Mouse (Mus musculus): ENCODE measurements at regions not wholly inside any gene's neighbourhood (a gene's known extent, or its start where the extent isn't known, plus 50 kb on each side); places are given as distances from the start of the nearest gene placed in this dataset.

DNA sequence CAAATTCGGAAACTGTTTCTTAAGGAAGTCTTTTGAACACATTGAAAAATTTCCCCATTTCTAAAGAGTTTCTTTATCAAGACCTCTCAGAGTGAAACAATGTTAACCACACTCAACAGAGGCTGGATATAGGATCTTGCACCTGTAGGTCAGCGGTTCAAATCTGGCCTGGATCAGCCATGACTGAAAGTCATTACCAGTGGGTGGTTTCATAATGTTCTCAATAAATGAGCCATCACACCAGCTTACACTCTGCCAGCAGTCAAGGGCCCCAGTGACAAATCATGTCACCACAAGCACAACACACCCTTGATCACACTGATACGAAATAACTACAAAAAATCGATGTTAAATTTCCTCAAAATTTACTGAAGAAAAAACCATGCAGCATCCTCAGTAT, 949.1 kb downstream of the Robo2 start:
- TF ChIP-seq POLR2A (IDR thresholded peaks at IDR 0.05; ENCODE audit: extremely low read depth, insufficient read depth, low read length) (no peak), CTCF (IDR thresholded peaks at IDR 0.05; ENCODE audit: extremely low read depth, insufficient read depth, low read length) (no peak)
- no peak overlapping the region for H3K27ac ChIP-seq (ENCODE audit: insufficient read depth, low read length)
- no peaks in the 10 kb centered on the region for H3K4me1 ChIP-seq (ENCODE audit: control insufficient read depth, insufficient read depth, low read length)
- no peak overlapping the region for H3K4me3 ChIP-seq (ENCODE audit: insufficient read depth, low read length)

DNA sequence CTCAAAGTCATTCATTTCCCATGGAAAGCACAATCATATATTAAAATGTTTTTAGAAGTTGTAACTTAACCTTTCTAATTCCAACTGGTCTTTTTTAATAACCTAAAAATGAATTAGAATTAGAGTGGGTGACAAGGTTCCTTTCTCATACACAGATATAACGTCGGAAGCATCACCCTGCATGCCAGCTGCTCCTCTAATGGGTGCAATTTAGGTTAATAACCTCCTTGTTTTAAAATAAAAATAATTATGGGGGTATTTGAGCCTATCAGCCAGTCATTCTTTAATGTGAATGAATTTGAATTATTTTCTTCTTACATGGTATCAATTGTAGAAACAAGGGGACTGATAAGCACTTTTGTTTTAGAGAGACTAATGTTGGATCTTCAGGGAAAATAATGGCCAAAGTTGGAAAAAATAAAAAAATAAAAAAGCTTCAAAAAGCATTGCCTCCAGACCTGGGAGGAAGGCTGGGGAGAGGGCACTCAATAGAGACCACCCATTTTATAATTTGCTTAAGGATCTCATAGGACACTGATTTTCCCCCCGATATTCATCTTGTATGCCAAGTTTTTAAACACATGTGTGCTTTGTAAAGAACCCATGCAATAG, 960.9 kb downstream of the Robo2 start:
- Histone ChIP-seq H3K4me3 (ENCODE audit: insufficient read depth, low read length) (no peak overlapping the region), H3K27ac (ENCODE audit: insufficient read depth, low read length) (no peak overlapping the region), H3K4me1 (ENCODE audit: control insufficient read depth, insufficient read depth, low read length) (no peaks in the 10 kb centered on the region)
- TF ChIP-seq POLR2A (IDR thresholded peaks at IDR 0.05; ENCODE audit: extremely low read depth, insufficient read depth, low read length): no peak
- no peak for TF ChIP-seq CTCF (IDR thresholded peaks at IDR 0.05; ENCODE audit: extremely low read depth, insufficient read depth, low read length)

DNA sequence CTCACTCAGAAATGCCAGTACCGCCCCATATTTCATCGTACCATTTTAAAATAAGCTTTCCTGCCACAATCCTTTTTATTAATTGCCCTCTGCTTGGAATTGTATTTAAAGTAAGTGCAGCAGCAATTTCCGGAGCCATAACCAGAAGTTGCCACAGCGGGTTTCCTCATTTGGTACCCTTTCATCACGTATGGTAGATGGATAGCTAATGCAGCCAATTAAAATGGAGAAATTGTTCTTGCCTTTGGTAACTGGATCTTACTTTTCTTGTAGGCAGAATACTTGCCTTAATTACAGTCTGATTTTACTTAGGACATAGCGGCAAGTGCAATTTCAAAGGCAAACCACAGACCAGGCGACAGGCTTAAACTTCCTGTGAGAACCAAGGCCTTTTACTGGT, 961.8 kb downstream of the Robo2 start:
- no peaks in the 10 kb centered on the region for H3K4me1 ChIP-seq (ENCODE audit: control insufficient read depth, insufficient read depth, low read length)
- H3K27ac ChIP-seq (ENCODE audit: insufficient read depth, low read length): no peak overlapping the region
- TF ChIP-seq POLR2A (IDR thresholded peaks at IDR 0.05; ENCODE audit: extremely low read depth, insufficient read depth, low read length): no peak
- no peak for TF ChIP-seq CTCF (IDR thresholded peaks at IDR 0.05; ENCODE audit: extremely low read depth, insufficient read depth, low read length)
- no peak overlapping the region for H3K4me3 ChIP-seq (ENCODE audit: insufficient read depth, low read length)

DNA sequence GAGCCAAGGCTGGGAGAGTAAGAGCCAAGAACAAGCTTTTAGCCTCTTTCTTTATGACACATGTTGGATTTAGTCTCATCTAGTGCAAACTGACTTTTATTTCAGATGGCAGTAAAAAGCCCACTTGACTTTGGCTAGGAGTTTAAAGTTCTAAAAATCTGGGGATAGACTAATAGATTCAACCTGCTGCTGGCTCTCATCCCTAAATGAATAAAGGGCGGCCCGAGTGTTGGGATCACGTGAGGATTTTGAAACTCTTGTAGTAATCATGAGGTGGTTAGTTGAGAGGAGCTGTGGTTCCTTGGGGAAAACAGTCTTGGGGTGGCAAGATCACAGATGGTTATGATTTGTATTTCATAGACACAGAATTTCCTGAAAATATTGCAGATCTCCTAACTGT, 975.9 kb downstream of the Robo2 start:
- TF ChIP-seq CTCF (IDR thresholded peaks at IDR 0.05; ENCODE audit: extremely low read depth, insufficient read depth, low read length): no peak
- no peak for TF ChIP-seq POLR2A (IDR thresholded peaks at IDR 0.05; ENCODE audit: extremely low read depth, insufficient read depth, low read length)
- no peak overlapping the region for H3K27ac ChIP-seq (ENCODE audit: insufficient read depth, low read length)
- H3K4me1 ChIP-seq (ENCODE audit: control insufficient read depth, insufficient read depth, low read length): no peaks in the 10 kb centered on the region
- no peak overlapping the region for H3K4me3 ChIP-seq (ENCODE audit: insufficient read depth, low read length)

DNA sequence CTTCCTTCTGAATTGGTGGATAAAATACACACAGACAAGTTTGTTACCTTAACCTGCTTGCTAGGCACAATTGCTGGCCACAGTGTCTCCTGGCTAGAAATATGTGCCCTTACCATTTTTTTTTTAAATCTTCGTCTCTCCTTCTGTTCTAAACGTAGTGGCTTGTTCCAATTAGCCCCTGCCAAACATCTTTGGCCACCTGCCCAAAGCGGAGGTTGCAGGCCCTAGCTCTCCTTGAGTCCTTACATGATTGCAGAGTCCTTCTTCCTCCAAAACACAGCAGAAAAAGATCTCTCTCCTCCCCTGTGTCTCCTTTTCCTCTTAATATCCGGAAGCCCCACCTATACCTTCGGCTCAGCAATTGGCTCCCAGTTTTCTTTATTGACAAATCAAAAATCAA, 986.8 kb downstream of the Robo2 start:
- no peak overlapping the region for H3K4me3 ChIP-seq (ENCODE audit: insufficient read depth, low read length)
- H3K4me1 ChIP-seq (ENCODE audit: control insufficient read depth, insufficient read depth, low read length): no peaks in the 10 kb centered on the region
- no peak overlapping the region for H3K27ac ChIP-seq (ENCODE audit: insufficient read depth, low read length)
- TF ChIP-seq POLR2A (IDR thresholded peaks at IDR 0.05; ENCODE audit: extremely low read depth, insufficient read depth, low read length) (no peak), CTCF (IDR thresholded peaks at IDR 0.05; ENCODE audit: extremely low read depth, insufficient read depth, low read length) (no peak)

DNA sequence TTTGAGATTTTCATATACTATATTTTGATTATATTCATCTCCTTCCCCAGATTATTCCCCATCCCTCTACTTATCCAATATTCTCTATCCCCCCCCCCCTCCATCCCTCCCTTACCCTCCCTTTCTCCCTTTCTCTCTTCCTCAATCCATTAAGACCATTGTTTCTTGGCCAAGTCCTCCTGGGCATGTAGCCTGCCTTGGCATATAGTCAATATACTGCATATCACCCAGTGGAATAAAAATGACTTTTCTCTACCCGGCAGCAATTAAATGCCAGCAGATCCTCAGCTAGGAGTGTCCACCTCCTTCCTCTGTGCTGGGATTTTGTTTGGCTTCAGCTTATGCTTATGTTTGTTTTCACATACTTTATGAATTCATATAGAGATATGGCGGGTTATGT, 987.3 kb downstream of the Robo2 start:
- H3K4me3 ChIP-seq (ENCODE audit: insufficient read depth, low read length): no peak overlapping the region
- no peak for TF ChIP-seq POLR2A (IDR thresholded peaks at IDR 0.05; ENCODE audit: extremely low read depth, insufficient read depth, low read length)
- TF ChIP-seq CTCF (IDR thresholded peaks at IDR 0.05; ENCODE audit: extremely low read depth, insufficient read depth, low read length): no peak
- no peaks in the 10 kb centered on the region for H3K4me1 ChIP-seq (ENCODE audit: control insufficient read depth, insufficient read depth, low read length)
- no peak overlapping the region for H3K27ac ChIP-seq (ENCODE audit: insufficient read depth, low read length)

DNA sequence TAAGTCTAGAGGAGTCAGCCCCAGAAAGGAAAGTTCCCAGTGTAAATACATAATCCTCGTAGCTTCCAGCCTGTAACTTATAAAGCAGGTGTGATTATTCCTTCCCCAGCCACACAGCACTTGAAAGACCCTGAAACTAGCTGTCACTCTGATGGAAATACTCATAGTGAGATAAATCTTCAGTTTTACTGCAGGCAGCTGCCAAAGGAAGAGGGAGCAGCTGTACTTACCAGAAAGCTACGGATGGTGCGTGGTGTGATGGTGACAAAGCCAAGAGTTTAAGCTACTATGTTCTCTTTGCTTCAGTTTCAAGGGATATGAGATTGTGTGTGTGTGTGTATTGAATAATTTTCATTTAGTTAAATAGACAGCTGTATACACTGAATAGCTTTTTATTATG, 1007.1 kb downstream of the Robo2 start:
- Histone ChIP-seq H3K4me1 (ENCODE audit: control insufficient read depth, insufficient read depth, low read length) (no peaks in the 10 kb centered on the region), H3K27ac (ENCODE audit: insufficient read depth, low read length) (no peak overlapping the region), H3K4me3 (ENCODE audit: insufficient read depth, low read length) (no peak overlapping the region)
- no peak for TF ChIP-seq POLR2A (IDR thresholded peaks at IDR 0.05; ENCODE audit: extremely low read depth, insufficient read depth, low read length)
- TF ChIP-seq CTCF (IDR thresholded peaks at IDR 0.05; ENCODE audit: extremely low read depth, insufficient read depth, low read length): no peak

DNA sequence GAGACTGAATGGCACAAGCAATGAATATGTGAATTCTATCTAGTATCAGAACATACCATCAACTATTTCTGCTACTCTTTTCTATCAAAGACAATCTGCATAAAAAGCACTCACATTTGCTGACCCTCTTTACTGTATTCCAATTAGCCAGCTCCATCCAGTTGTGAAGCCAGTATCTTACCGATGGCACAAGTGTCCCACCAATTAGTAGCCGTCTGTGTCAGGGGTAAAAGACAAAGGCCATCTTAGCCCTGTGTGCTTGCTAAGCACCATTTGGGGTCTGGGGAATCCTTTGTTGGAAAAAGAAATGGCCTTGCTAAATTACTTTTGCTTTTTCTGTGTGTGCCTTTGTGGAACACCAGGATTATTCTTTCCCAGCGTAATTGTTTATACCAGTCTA, 1007.5 kb downstream of the Robo2 start:
- no peaks in the 10 kb centered on the region for H3K4me1 ChIP-seq (ENCODE audit: control insufficient read depth, insufficient read depth, low read length)
- TF ChIP-seq POLR2A (IDR thresholded peaks at IDR 0.05; ENCODE audit: extremely low read depth, insufficient read depth, low read length): no peak
- no peak for TF ChIP-seq CTCF (IDR thresholded peaks at IDR 0.05; ENCODE audit: extremely low read depth, insufficient read depth, low read length)

DNA sequence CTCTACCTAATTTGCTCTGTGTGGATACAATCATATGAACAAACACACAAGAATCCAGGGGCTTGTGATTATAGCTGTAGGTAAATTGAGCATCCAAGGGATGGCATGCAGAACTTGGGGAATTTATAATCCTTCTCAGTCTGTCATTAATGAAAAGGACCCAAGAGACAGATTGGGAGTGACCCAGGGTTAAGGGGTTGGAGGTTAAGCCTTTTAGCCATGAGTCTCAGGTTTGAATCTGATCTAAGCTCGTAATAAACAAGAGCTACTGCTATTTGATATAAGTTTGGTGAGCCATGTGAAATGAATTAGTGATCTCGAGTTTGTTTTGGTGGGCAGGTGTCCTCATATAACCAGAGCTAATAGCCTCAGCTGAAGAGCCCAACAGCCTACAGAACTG, 1032.6 kb downstream of the Robo2 start:
- no peak overlapping the region for H3K27ac ChIP-seq (ENCODE audit: insufficient read depth, low read length)
- no peak for TF ChIP-seq CTCF (IDR thresholded peaks at IDR 0.05; ENCODE audit: extremely low read depth, insufficient read depth, low read length)
- TF ChIP-seq POLR2A (IDR thresholded peaks at IDR 0.05; ENCODE audit: extremely low read depth, insufficient read depth, low read length): no peak
- no peak overlapping the region for H3K4me3 ChIP-seq (ENCODE audit: insufficient read depth, low read length)
- H3K4me1 ChIP-seq (ENCODE audit: control insufficient read depth, insufficient read depth, low read length): no peaks in the 10 kb centered on the region

More for the DNA sequence above, 1007.5 kb downstream of the Robo2 start:
- no peak overlapping the region for H3K4me3 ChIP-seq (ENCODE audit: insufficient read depth, low read length)
- no peak overlapping the region for H3K27ac ChIP-seq (ENCODE audit: insufficient read depth, low read length)

DNA sequence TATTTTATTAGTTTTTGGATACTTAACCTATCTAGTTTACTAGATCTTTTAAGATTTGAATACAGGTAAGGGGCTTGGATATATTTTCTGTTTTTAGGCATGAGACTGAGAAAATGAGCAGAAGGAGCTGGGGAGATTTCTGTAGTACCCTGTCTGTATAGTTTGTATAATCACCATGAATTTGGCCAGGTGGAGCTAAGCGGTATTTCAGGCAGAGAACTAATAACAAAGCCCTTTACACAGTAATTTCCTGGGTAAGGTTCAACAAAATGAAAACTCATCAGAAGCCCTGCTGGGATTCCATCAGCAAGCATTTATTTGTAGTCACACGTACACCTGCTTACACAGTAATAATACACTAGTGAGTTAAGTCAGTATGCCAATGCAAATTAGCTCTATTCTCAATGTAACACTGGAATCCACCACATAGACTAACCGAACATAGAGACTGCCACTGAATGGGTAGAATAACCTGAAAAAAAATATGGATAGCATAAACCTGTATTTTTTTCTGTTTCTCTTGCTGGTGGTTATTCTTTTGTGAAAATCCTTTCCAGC, 1036.9 kb downstream of the Robo2 start:
- Histone ChIP-seq H3K27ac (ENCODE audit: insufficient read depth, low read length) (no peak overlapping the region), H3K4me3 (ENCODE audit: insufficient read depth, low read length) (no peak overlapping the region), H3K4me1 (ENCODE audit: control insufficient read depth, insufficient read depth, low read length) (no peaks in the 10 kb centered on the region)
- TF ChIP-seq POLR2A (IDR thresholded peaks at IDR 0.05; ENCODE audit: extremely low read depth, insufficient read depth, low read length) (no peak), CTCF (IDR thresholded peaks at IDR 0.05; ENCODE audit: extremely low read depth, insufficient read depth, low read length) (no peak)

Data from cortical plate, adult 2 months (tissue).